Mouse (Mus musculus) lung, postnatal 0 days (tissue): ENCODE data around the gene Gmeb2. TPM values are rescaled to one million over a fixed set of nuclear protein-coding genes. Genes with fewer than 3 reads are reported as not detected.

Experiments used
- ATAC-seq: fragments of 200-750 bp; cut with Nextera tagmentation; 2 replicates; pipeline ENCODE4 v1.8.0; 2017; ENCODE audit warnings: moderate library complexity
- DNase-seq: peaks from one replicate; pipeline ENCODE4 v3.0.0-alpha.2; 2016; ENCODE audit warnings: low spot score
- H3K27ac ChIP-seq: fragments of 300-500 bp; sonication (generic); 2 replicates; pipeline ENCODE4 v1.5.1; 2014; ENCODE audit warnings: antibody characterized with exemption, mild to moderate bottlenecking, low read length, mixed read lengths
- H3K27me3 ChIP-seq: fragments of 300-500 bp; sonication (generic); replicated peaks from 2 replicates; pipeline ENCODE4 v1.6.1; 2014; ENCODE audit warnings: low read length, mixed read lengths; ENCODE audit not compliant: insufficient read depth
- H3K36me3 ChIP-seq: fragments of 300-500 bp; sonication (generic); 2 replicates; pipeline ENCODE4 v1.6.1; 2014; ENCODE audit warnings: low read length, mixed read lengths; ENCODE audit not compliant: insufficient read depth
- H3K4me1 ChIP-seq: fragments of 300-500 bp; sonication (generic); 2 replicates; pipeline ENCODE4 v1.6.1; 2014; ENCODE audit warnings: antibody characterized with exemption, low read depth, low read length, mixed read lengths; ENCODE audit not compliant: insufficient read depth
- H3K4me2 ChIP-seq: fragments of 300-500 bp; sonication (generic); replicated peaks from 2 replicates; pipeline ENCODE4 v1.6.1; 2014; ENCODE audit warnings: low read depth, mild to moderate bottlenecking, low read length, moderate library complexity, mixed read lengths
- H3K4me3 ChIP-seq: fragments of 300-500 bp; sonication (generic); 2 replicates; pipeline ENCODE4 v1.5.1; 2014; ENCODE audit warnings: low read depth, low read length
- H3K9ac ChIP-seq: fragments of 300-500 bp; sonication (generic); replicated peaks from 2 replicates; pipeline ENCODE4 v1.6.1; 2014; ENCODE audit warnings: low read depth, mild to moderate bottlenecking
- H3K9me3 ChIP-seq: fragments of 300-500 bp; sonication (generic); 2 replicates; pipeline ENCODE4 v1.6.1; 2016; ENCODE audit warnings: low read length, mixed read lengths
- CTCF ChIP-seq: IDR thresholded peaks from 2 replicates; pipeline ENCODE4 v1.5.1; 2016; ENCODE audit warnings: antibody characterized with exemption, mild to moderate bottlenecking
- EP300 ChIP-seq: IDR thresholded peaks from 2 replicates; pipeline ENCODE4 v1.6.1; 2016; ENCODE audit warnings: antibody characterized with exemption, mild to moderate bottlenecking, control low read depth
- WGBS: fragments of 180-500 bp; shearing (Covaris S2); extraction: QIAGEN DNeasy Blood & Tissue Kit; methylation state at CpG from one replicate; pipeline ENCODE4 v1.1.7; 2014; 5-methylcytosine and 5-hydroxymethylcytosine counted together
- polyA plus RNA-seq: library from polyadenylated mRNA; unstranded; fragments of >200 nt; fragmentation: Nextera tagmentation; extraction: Ambion mirVana; gene quantifications from 2 replicates; pipeline ENCODE4 v1.2.1, GENCODE M21; 2015

Gene Gmeb2
- polyA plus RNA-seq, 1 experiment from 2014 or later, result 7.6 TPM

GRCm38 (mm10) chr2:181202886-181203285 is 84.9 kb downstream of the Gmeb2 start:
- Histone ChIP-seq H3K4me2 (no peak overlapping the region), H3K36me3 (no peaks in the 10 kb centered on the region), H3K9me3 (no peaks in the 10 kb centered on the region), H3K4me1 (no peaks in the 10 kb centered on the region; the same call in 1 of the 2 replicates), H3K9ac (no peak overlapping the region), H3K27me3 (no peaks in the 10 kb centered on the region), H3K27ac (no peak overlapping the region), H3K4me3 (no peak overlapping the region)
- 58% methylated on average over 6 of the region's 6 CpGs for WGBS
- ATAC-seq, result no peak
- no peak for DNase-seq
- TF ChIP-seq EP300, result no peak
- no peak for TF ChIP-seq CTCF

DNA sequence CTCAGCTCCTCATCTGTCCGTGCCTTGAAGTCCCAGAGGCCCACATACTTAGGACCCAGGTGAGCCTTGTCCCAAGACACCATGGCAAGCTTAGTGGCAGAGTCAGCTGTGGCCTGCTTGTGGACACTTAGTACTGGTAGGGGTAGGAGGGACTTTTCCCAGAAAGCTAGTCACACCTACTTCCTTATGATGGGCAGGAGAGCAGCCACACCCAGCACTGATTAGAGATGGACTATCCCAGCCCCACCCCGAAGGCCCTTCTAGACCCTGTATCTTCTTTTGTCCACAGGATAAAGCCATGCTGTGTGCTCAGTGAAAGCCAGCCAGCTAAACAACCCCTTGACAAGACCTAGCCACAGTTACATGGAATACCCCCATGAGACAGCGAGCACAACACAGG is 85.4 kb downstream of the Gmeb2 start, which contains the start of gene Ptk6:
Ptk6 (minus strand) TSS at position 368 of the 400 bp plus-strand sequence.
- TF ChIP-seq EP300 (no peak), CTCF (no peak)
- ATAC-seq, result no peak
- 79% methylated on average over 3 of the region's 3 CpGs for WGBS

GRCm38 (mm10) chr2:181201606-181202005 is 86.2 kb downstream of the Gmeb2 start:
- WGBS, result 41% methylated on average over 3 of the region's 3 CpGs
- H3K9me3 ChIP-seq, result no peaks in the 10 kb centered on the region
- H3K4me2 ChIP-seq, result no peak overlapping the region
- no peak overlapping the region for H3K9ac ChIP-seq
- ATAC-seq (peak; percentile 96), DNase-seq (peak; percentile 85)
- H3K4me3 ChIP-seq, result no peak overlapping the region
- H3K27ac ChIP-seq, result peak overlapping the region; percentile 62
- TF ChIP-seq CTCF (no peak), EP300 (peak; percentile 78)
- no peaks in the 10 kb centered on the region for H3K36me3 ChIP-seq
- H3K27me3 ChIP-seq, result no peaks in the 10 kb centered on the region
- no peaks in the 10 kb centered on the region; the same call in 1 of the 2 replicates for H3K4me1 ChIP-seq

More for the DNA sequence above, 85.4 kb downstream of the Gmeb2 start, which contains the start of gene Ptk6:
- DNase-seq, result no peak
- no peak within 1 kb of the TSS for H3K4me3 ChIP-seq
- H3K9ac ChIP-seq, result no peak within 1 kb of the TSS
- no peak within 1 kb of the TSS for H3K4me2 ChIP-seq
- no peaks in the 10 kb centered on the region for H3K36me3 ChIP-seq
- no peaks in the 10 kb centered on the region for H3K9me3 ChIP-seq
- H3K27ac ChIP-seq, result peak within 1 kb of the TSS; percentile 62; the same call in 1 of the 2 replicates
- H3K4me1 ChIP-seq, result no peaks in the 10 kb centered on the region; the same call in 1 of the 2 replicates
- no peaks in the 10 kb centered on the region for H3K27me3 ChIP-seq

Other genes with a start within 250 kb of the Gmeb2 start
- gene Chrna4, start 244.5 kb downstream of the Gmeb2 start, polyA plus RNA-seq, result 0.04 and 0.15 TPM in 2 replicates
- 0.04 TPM in 1 of 2 replicates, not detected in the other for gene Kcnq2, start 152.7 kb downstream of the Gmeb2 start, polyA plus RNA-seq
- 0.14 and 0.20 TPM in 2 replicates for gene Eef1a2, start 131.0 kb downstream of the Gmeb2 start, polyA plus RNA-seq
- 261 and 262 TPM in 2 replicates for gene Ppdpf, start 100.8 kb downstream of the Gmeb2 start, polyA plus RNA-seq
- gene Ptk6, start 85.2 kb downstream of the Gmeb2 start, polyA plus RNA-seq, result 0.23 and 0.25 TPM in 2 replicates
- 2.5 and 2.6 TPM in 2 replicates for gene Srms, start 74.8 kb downstream of the Gmeb2 start, polyA plus RNA-seq
- gene Fndc11, start 68.0 kb downstream of the Gmeb2 start, polyA plus RNA-seq, result 0.86 and 0.91 TPM in 2 replicates
- gene Helz2, start 46.0 kb downstream of the Gmeb2 start, polyA plus RNA-seq, result 3.1 and 3.5 TPM in 2 replicates
- gene Stmn3, start 26.5 kb upstream of the Gmeb2 start, polyA plus RNA-seq, result 0.51 and 0.95 TPM in 2 replicates
- gene Rtel1, start 31.7 kb upstream of the Gmeb2 start, polyA plus RNA-seq, result 8.0 and 10.4 TPM in 2 replicates
- 22.9 and 26.8 TPM in 2 replicates for gene Zgpat, start 76.9 kb upstream of the Gmeb2 start, polyA plus RNA-seq
- gene Arfrp1, start 77.4 kb upstream of the Gmeb2 start, polyA plus RNA-seq, result 46.5 and 46.6 TPM in 2 replicates
- 12.2 and 13.5 TPM in 2 replicates for gene Lime1, start 92.0 kb upstream of the Gmeb2 start, polyA plus RNA-seq
- 11.2 and 14.8 TPM in 2 replicates for gene Zbtb46, start 171.4 kb upstream of the Gmeb2 start, polyA plus RNA-seq
- gene Abhd16b, start 205.2 kb upstream of the Gmeb2 start, polyA plus RNA-seq, result 0.21 and 0.25 TPM in 2 replicates
- gene Tpd52l2, start 209.1 kb upstream of the Gmeb2 start, polyA plus RNA-seq, result 131 and 135 TPM in 2 replicates
- 57.2 and 59.5 TPM in 2 replicates for gene Dnajc5, start 232.4 kb upstream of the Gmeb2 start, polyA plus RNA-seq